Mouse (Mus musculus) thymus, adult 2 months (tissue): Measurements from ENCODE around the gene Onecut1.

Source experiments
- CTCF ChIP-seq: fragments of 200-500 bp; IDR thresholded peaks from 2 replicates; pipeline ENCODE4 v1.5.1; 2012; ENCODE audit warnings: mild to moderate bottlenecking, control low read depth, low read length, moderate library complexity, borderline replicate concordance; ENCODE audit not compliant: control insufficient read depth, poor library complexity, insufficient read depth; ENCODE audit errors: extremely low read depth
- POLR2A ChIP-seq: fragments of 200-500 bp; IDR thresholded peaks from 2 replicates; pipeline ENCODE4 v1.6.1; 2012; ENCODE audit warnings: mild to moderate bottlenecking, low read length, control low read depth, moderate library complexity; ENCODE audit not compliant: control insufficient read depth, poor library complexity, insufficient read depth; ENCODE audit errors: extremely low read depth

- TF ChIP-seq POLR2A (no peak), CTCF (no peak)
Measured at GRCm38 (mm10) chr9:74857508-74857840, 4.2 kb upstream of the Onecut1 start.
